Comparison of ENCODE assay signal across 9 mouse cellular contexts in the genomic region with DNA sequence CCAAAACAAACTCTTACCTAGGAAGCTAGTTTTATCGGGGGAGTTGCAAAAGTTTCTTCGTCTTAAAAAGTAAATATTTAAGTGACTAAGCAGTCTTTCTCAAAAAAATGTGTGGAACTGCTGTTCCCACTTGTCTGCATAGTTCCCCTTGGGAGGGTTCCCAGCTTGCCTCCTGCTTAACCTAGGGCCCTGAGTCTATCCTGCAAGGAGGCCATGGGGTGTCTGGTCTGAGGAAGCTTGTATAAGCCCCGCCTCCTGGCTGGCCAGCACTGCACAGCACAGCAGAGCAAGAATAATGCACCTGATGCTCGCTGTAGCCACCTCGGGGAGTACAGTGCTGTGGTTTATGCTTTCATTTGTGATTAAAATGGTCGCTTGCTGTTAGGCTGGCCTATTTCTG.
DNase-seq lines count a peak whose midpoint lies in the region; ATAC-seq lines count a peak whose summit lies in the region.
"Had no signal": no experiment of that assay in that cellular context is flagged by ENCODE, and none has a peak within 500 bp of the region (broad histone marks: within the 10 kb centered on the region; RNA-seq: fewer than 3 reads in every experiment).

No protein-coding gene starts in this region.

- peaks cover 39% of the 10 kb centered on the region for H3K27me3 ChIP-seq in forebrain, embryonic 16.5 days (replicated peaks; ENCODE audit: control insufficient read depth, insufficient read depth, low read length)
- no peaks in the 10 kb centered on the region for H3K27me3 ChIP-seq in limb, embryonic 12.5 days
- peaks cover 8% of the 10 kb centered on the region for H3K27me3 ChIP-seq in neural tube, embryonic 15.5 days (replicated peaks)

- no peaks in the 10 kb centered on the region for H3K9me3 ChIP-seq in forebrain, embryonic 16.5 days (ENCODE audit: control insufficient read depth, low read length)
- no peaks in the 10 kb centered on the region for H3K9me3 ChIP-seq in limb, embryonic 12.5 days
- H3K9me3 ChIP-seq in neural tube, embryonic 15.5 days (replicated peaks): no peaks in the 10 kb centered on the region

- H3K27ac ChIP-seq in forebrain, embryonic 16.5 days (ENCODE audit: low read length): no peak overlapping the region
- peak overlapping the region; percentile 54; the same call in 1 of the 2 replicates for H3K27ac ChIP-seq in limb, embryonic 12.5 days
- H3K27ac ChIP-seq in neural tube, embryonic 15.5 days (replicated peaks): no peak overlapping the region

- H3K36me3 ChIP-seq in forebrain, embryonic 16.5 days (ENCODE audit: control insufficient read depth, insufficient read depth): no peaks in the 10 kb centered on the region
- no peaks in the 10 kb centered on the region for H3K36me3 ChIP-seq in limb, embryonic 12.5 days
- no peaks in the 10 kb centered on the region for H3K36me3 ChIP-seq in neural tube, embryonic 15.5 days

- H3K4me3 ChIP-seq in forebrain, embryonic 16.5 days (replicated peaks; ENCODE audit: low read length): no peak overlapping the region
- H3K4me3 ChIP-seq in limb, embryonic 12.5 days (replicated peaks): peak overlapping the region; percentile 79
- H3K4me3 ChIP-seq in neural tube, embryonic 15.5 days (replicated peaks): peak overlapping the region; percentile 8

- DNase-seq in lung, adult 18-20 months: peak; percentile 71 to 72
- no peak for DNase-seq in lung, postnatal 25 days (ENCODE audit: low spot score)
- DNase-seq in cerebellum, postnatal 36 days: no peak
- DNase-seq in B cell, adult 2 months: no peak
- no peak for DNase-seq in gastrocnemius, postnatal 10 days
- DNase-seq: right cerebral cortex, adult 18-20 months had no signal

- 41% methylated on average over 6 of the region's 6 CpGs for whole genome bisulfite sequencing in forebrain, embryonic 16.5 days
- 31% methylated on average over 6 of the region's 6 CpGs for WGBS in limb, embryonic 12.5 days
- WGBS in neural tube, embryonic 15.5 days: 36% methylated on average over 6 of the region's 6 CpGs

- H3K9ac ChIP-seq in forebrain, embryonic 16.5 days (replicated peaks; ENCODE audit: low read depth, low read length): no peak overlapping the region
- peak overlapping the region; percentile 53 for H3K9ac ChIP-seq in limb, embryonic 12.5 days (replicated peaks)
- H3K9ac ChIP-seq in neural tube, embryonic 15.5 days (replicated peaks): no peak overlapping the region; the same call in 1 of the 2 replicates

- H3K4me2 ChIP-seq in forebrain, embryonic 16.5 days (ENCODE audit: low read length): peak overlapping the region; percentile 30
- H3K4me2 ChIP-seq in limb, embryonic 12.5 days: peak overlapping the region; percentile 96
- peak overlapping the region; percentile 77 for H3K4me2 ChIP-seq in neural tube, embryonic 15.5 days

- peaks cover 30% of the 10 kb centered on the region for H3K4me1 ChIP-seq in forebrain, embryonic 16.5 days (replicated peaks; ENCODE audit: control insufficient read depth, insufficient read depth, low read length)
- H3K4me1 ChIP-seq in limb, embryonic 12.5 days (replicated peaks): peaks cover 93% of the 10 kb centered on the region
- peaks cover 84% of the 10 kb centered on the region for H3K4me1 ChIP-seq in neural tube, embryonic 15.5 days

- no peak for ATAC-seq in forebrain, embryonic 16.5 days
- no peak for ATAC-seq in limb, embryonic 12.5 days (ENCODE audit: insufficient number of reproducible peaks, insufficient read depth, low FRiP score, low TSS enrichment, low read depth)
- ATAC-seq in neural tube, embryonic 15.5 days (ENCODE audit: low FRiP score): no peak

Comparison
In these comparisons a context has a peak if more than half of its experiments do, and no peak if none do; other contexts are left out.
1. DNase-seq: peak in lung, adult 18-20 months (2 of 2); none in lung, postnatal 25 days (single experiment), cerebellum, postnatal 36 days (0 of 2), B cell, adult 2 months (0 of 2) and gastrocnemius, postnatal 10 days (single experiment).
2. H3K4me2 ChIP-seq: peak in every context shown above with its lines; median percentile 96 in limb, embryonic 12.5 days; 77 in neural tube, embryonic 15.5 days; 30 in forebrain, embryonic 16.5 days.